In genomic region chr11:106659598-106660295, GRCm38 (mm10) we compare ENCODE assay signal across 7 mouse cellular contexts. TPM values are rescaled to one million over a fixed set of nuclear protein-coding genes. Genes with fewer than 3 reads are reported as not detected.
DNase-seq lines count a peak whose midpoint lies in the region; ATAC-seq and TF ChIP-seq lines count a peak whose summit lies in the region.

No protein-coding gene starts in this region.

- TF ChIP-seq CTCF in ES-Bruce4 (IDR thresholded peaks at IDR 0.05; ENCODE audit: low read depth, low read length), result no peak

- no peak overlapping the region for H3K9ac ChIP-seq in ES-Bruce4 (ENCODE audit: low read depth, poor library complexity, severe bottlenecking)
- no peak overlapping the region; the same call in 1 of the 2 replicates for H3K9ac ChIP-seq in lung, embryonic 15.5 days

- WGBS in lung, embryonic 15.5 days, result 31% methylated on average over 15 of the region's 15 CpGs

- 0 out of 2 replicates have a peak overlapping the region, but pooled peaks have one; percentile 18 for H3K27ac ChIP-seq in ES-Bruce4 (ENCODE audit: insufficient read depth, low read length)
- peak overlapping the region; percentile 95 for H3K27ac ChIP-seq in lung, embryonic 15.5 days

- no peaks in the 10 kb centered on the region for H3K27me3 ChIP-seq in ES-Bruce4 (ENCODE audit: control insufficient read depth, insufficient read depth, low read length, poor library complexity, severe bottlenecking)
- H3K27me3 ChIP-seq in lung, embryonic 15.5 days, result no peaks in the 10 kb centered on the region

- no peak for TF ChIP-seq EP300 in ES-Bruce4 (IDR thresholded peaks at IDR 0.05; ENCODE audit: insufficient read depth, low read depth, low read length)

- no peaks in the 10 kb centered on the region for H3K9me3 ChIP-seq in ES-Bruce4 (replicated peaks; ENCODE audit: control insufficient read depth, insufficient read depth, low read length, poor library complexity, severe bottlenecking)
- H3K9me3 ChIP-seq in lung, embryonic 15.5 days, result no peaks in the 10 kb centered on the region

- peak; percentile 35; the same call in 1 of the 2 replicates for ATAC-seq in lung, embryonic 15.5 days (ENCODE audit: borderline replicate concordance, extremely low read depth, low FRiP score, low TSS enrichment)
- ATAC-seq in granulocyte monocyte progenitor cell, adult 5-6 weeks (replicated peaks; ENCODE audit: poor library complexity, severe bottlenecking), result no peak
- ATAC-seq in CD4-positive, CD25-positive, alpha-beta regulatory T cell, adult 4 months, result no peak

- DNase-seq in ZHBTc4 (ENCODE audit: low read depth, low spot score), result peak; percentile 51
- DNase-seq in heart, adult 11 months, result peak; percentile 99
- DNase-seq in kidney, adult 11 months, result peak; percentile 73

- peak overlapping the region; percentile 16 for H3K4me2 ChIP-seq in lung, embryonic 15.5 days

- H3K36me3 ChIP-seq in ES-Bruce4 (ENCODE audit: control insufficient read depth, insufficient read depth, low read length, poor library complexity, severe bottlenecking), result peaks cover 2% of the 10 kb centered on the region; the same call in 1 of the 2 replicates
- no peaks in the 10 kb centered on the region for H3K36me3 ChIP-seq in lung, embryonic 15.5 days

- TF ChIP-seq POLR2A in ES-Bruce4 (IDR thresholded peaks at IDR 0.05; ENCODE audit: insufficient read depth, low read length), result no peak

- peaks cover 4% of the 10 kb centered on the region for H3K4me1 ChIP-seq in ES-Bruce4 (ENCODE audit: control insufficient read depth, insufficient read depth, low read length)
- peaks cover 46% of the 10 kb centered on the region for H3K4me1 ChIP-seq in lung, embryonic 15.5 days

- no peak overlapping the region for H3K4me3 ChIP-seq in ES-Bruce4 (ENCODE audit: low read depth, low read length)
- H3K4me3 ChIP-seq in lung, embryonic 15.5 days, result no peak overlapping the region

RNA-seq across cellular contexts. Expression of gene Tex2, which starts 46.5 kb away (rescaled TPM):
- 28.8 and 31.3 TPM in 2 replicates for polyA plus RNA-seq in ES-Bruce4 (2011; ENCODE audit: insufficient read depth, insufficient read length, low read depth, missing spikeins)
- 9.7 and 9.8 TPM in 2 replicates for polyA plus RNA-seq in lung, embryonic 15.5 days (2015; fragmentation: Nextera tagmentation; extraction: Ambion mirVana)
- total RNA-seq in granulocyte monocyte progenitor cell, adult 5-6 weeks (2014; fragmentation: Nextera tagmentation), result 73.6 and 80.2 TPM in 2 replicates
- total RNA-seq in granulocyte monocyte progenitor cell, adult 5-6 weeks (2017), result 77.5 and 84.3 TPM in 2 replicates
- 10 to 100 TPM; 27.1 to 28.7 TPM for polyA plus RNA-seq in CD4-positive, CD25-positive, alpha-beta regulatory T cell, adult 4 months (2017; shearing (Covaris generic))
